9 mouse cellular contexts compared by ENCODE assay signal in genomic region chr17:72522381-72522780, GRCm38 (mm10).
DNase-seq lines count a peak whose midpoint lies in the region; ATAC-seq lines count a peak whose summit lies in the region.
"Had no signal": no experiment of that assay in that cellular context is flagged by ENCODE, and none has a peak within 500 bp of the region (broad histone marks: within the 10 kb centered on the region; RNA-seq: fewer than 3 reads in every experiment).

No protein-coding gene starts in this region.

- intact Hi-C loops in heart, postnatal 14 days (cut with DNase I), result loop anchor here (2.0 to 10.0 kb wide), 3 partner anchors 205 to 858 kb away; no protein-coding TSS in a partner anchor

- H3K4me3 ChIP-seq in kidney, embryonic 16.5 days (ENCODE audit: low read length), result no peak overlapping the region
- no peak overlapping the region for H3K4me3 ChIP-seq in embryonic facial prominence, embryonic 10.5 days
- no peak overlapping the region for H3K4me3 ChIP-seq in midbrain, embryonic 13.5 days (replicated peaks)
- H3K4me3 ChIP-seq: liver, embryonic 13.5 days had no signal

- no peak overlapping the region for H3K27ac ChIP-seq in kidney, embryonic 16.5 days (ENCODE audit: low read length)
- H3K27ac ChIP-seq in embryonic facial prominence, embryonic 10.5 days (replicated peaks), result no peak overlapping the region
- H3K27ac ChIP-seq in midbrain, embryonic 13.5 days, result no peak overlapping the region
- H3K27ac ChIP-seq: liver, embryonic 13.5 days had no signal

- no peaks in the 10 kb centered on the region for H3K36me3 ChIP-seq in kidney, embryonic 16.5 days (ENCODE audit: insufficient read depth, low read length)
- no peaks in the 10 kb centered on the region for H3K36me3 ChIP-seq in embryonic facial prominence, embryonic 10.5 days (replicated peaks)
- H3K36me3 ChIP-seq in midbrain, embryonic 13.5 days, result no peaks in the 10 kb centered on the region
- H3K36me3 ChIP-seq: liver, embryonic 13.5 days had no signal

- no peaks in the 10 kb centered on the region for H3K4me1 ChIP-seq in kidney, embryonic 16.5 days (ENCODE audit: insufficient read depth, low read length)
- no peaks in the 10 kb centered on the region for H3K4me1 ChIP-seq in embryonic facial prominence, embryonic 10.5 days
- no peaks in the 10 kb centered on the region for H3K4me1 ChIP-seq in midbrain, embryonic 13.5 days (replicated peaks)
- H3K4me1 ChIP-seq: liver, embryonic 13.5 days had no signal

- H3K9ac ChIP-seq in kidney, embryonic 16.5 days (replicated peaks; ENCODE audit: low read length), result no peak overlapping the region
- H3K9ac ChIP-seq in midbrain, embryonic 13.5 days (replicated peaks), result no peak overlapping the region
- H3K9ac ChIP-seq: liver, embryonic 13.5 days had no signal

- ATAC-seq in kidney, embryonic 16.5 days (ENCODE audit: low FRiP score, low TSS enrichment), result no peak
- peak; percentile 37; the same call in 1 of the 2 replicates for ATAC-seq in midbrain, embryonic 13.5 days

- H3K9me3 ChIP-seq in kidney, embryonic 16.5 days (ENCODE audit: low read length), result no peaks in the 10 kb centered on the region
- no peaks in the 10 kb centered on the region for H3K9me3 ChIP-seq in embryonic facial prominence, embryonic 10.5 days
- no peaks in the 10 kb centered on the region for H3K9me3 ChIP-seq in midbrain, embryonic 13.5 days
- H3K9me3 ChIP-seq: liver, embryonic 13.5 days had no signal

- H3K27me3 ChIP-seq in kidney, embryonic 16.5 days (ENCODE audit: insufficient read depth, low read length), result no peaks in the 10 kb centered on the region
- H3K27me3 ChIP-seq in embryonic facial prominence, embryonic 10.5 days (replicated peaks; ENCODE audit: low read depth, poor library complexity, severe bottlenecking), result no peaks in the 10 kb centered on the region
- peaks cover 3% of the 10 kb centered on the region; the same call in 1 of the 2 replicates for H3K27me3 ChIP-seq in midbrain, embryonic 13.5 days
- H3K27me3 ChIP-seq: liver, embryonic 13.5 days had no signal

- H3K4me2 ChIP-seq in kidney, embryonic 16.5 days (replicated peaks; ENCODE audit: low read depth, low read length), result no peak overlapping the region
- no peak overlapping the region for H3K4me2 ChIP-seq in midbrain, embryonic 13.5 days (replicated peaks)
- H3K4me2 ChIP-seq: liver, embryonic 13.5 days had no signal

- peak; percentile 61 for DNase-seq in kidney, adult 18-20 months
- DNase-seq in adrenal gland, postnatal 14 days, result peak; percentile 53
- DNase-seq in embryonic facial prominence, embryonic 10.5 days (ENCODE audit: low spot score), result peak; percentile 43
- peak; percentile 61 to 70 for DNase-seq in heart, postnatal 14 days
- DNase-seq in left cerebral cortex, adult 11 months (ENCODE audit: low spot score), result peak; percentile 32
- peak; percentile 7 for DNase-seq in testis, postnatal 14 days (ENCODE audit: low spot score)
- DNase-seq: liver, embryonic 13.5 days had no signal

- 18% methylated on average over 4 of the region's 4 CpGs for WGBS in kidney, embryonic 16.5 days
- WGBS in embryonic facial prominence, embryonic 10.5 days, result 22% methylated on average over 4 of the region's 4 CpGs
- WGBS in midbrain, embryonic 13.5 days, result 25% methylated on average over 4 of the region's 4 CpGs

Comparison
In these comparisons a context has a peak if more than half of its experiments do, and no peak if none do; other contexts are left out.
1. DNase-seq: peak in every context shown above with its lines; median percentile 66 in heart, postnatal 14 days; 61 in kidney, adult 18-20 months; 53 in adrenal gland, postnatal 14 days; 43 in embryonic facial prominence, embryonic 10.5 days; 32 in left cerebral cortex, adult 11 months; 7 in testis, postnatal 14 days.